Mouse (Mus musculus) heart, postnatal 10 days (tissue): ENCODE data around the gene Cryba4. TPM values are rescaled to one million over a fixed set of nuclear protein-coding genes. Genes with fewer than 3 reads are reported as not detected.

Experiments used
- DNase-seq, 2 experiments: peaks; one replicate each; pipeline ENCODE4 v3.0.0; 2021
- intact Hi-C: fragments of 180-260 bp; cut with DNase I; formaldehyde crosslinking; loops from one replicate; pipeline ENCODE4 v1.15.1; 2025
- total RNA-seq, 2 experiments: library from RNA; stranded (reverse); gene quantifications; 2 replicates each; pipeline ENCODE4 v1.2.3; 2021

Cryba4 gene
- total RNA-seq, 2 experiments from 2014 or later: 3.1 to 3.2 TPM

- intact Hi-C loops: loop anchor here (1.0 to 2.0 kb wide), 5 partner anchors 34 to 189 kb away; partner anchors contain the start of gene Tfip11
- DNase-seq: peak; percentile 91 to 95
Measured at GRCm38 (mm10) chr5:112240761-112241160, 11.6 kb downstream of the Cryba4 start.

- intact Hi-C loops: no loop called here
- DNase-seq: no peak
Measured at GRCm38 (mm10) chr5:112238781-112239482, 13.4 kb downstream of the Cryba4 start.

- no peak for DNase-seq
- intact Hi-C loops: no loop called here
Measured at GRCm38 (mm10) chr5:112237866-112238570, 14.3 kb downstream of the Cryba4 start.

GRCm38 (mm10) chr5:112237439-112237838, 14.9 kb downstream of the Cryba4 start:
- no peak for DNase-seq
- intact Hi-C loops: no loop called here

- DNase-seq: no peak
- intact Hi-C loops: no loop called here
Measured at GRCm38 (mm10) chr5:112236631-112237030, 15.7 kb downstream of the Cryba4 start.

- DNase-seq: no peak
- intact Hi-C loops: no loop called here
Measured at GRCm38 (mm10) chr5:112235806-112236205, 16.5 kb downstream of the Cryba4 start.

- DNase-seq: no peak
- intact Hi-C loops: no loop called here
Measured at GRCm38 (mm10) chr5:112228240-112229076, 23.9 kb downstream of the Cryba4 start.

- DNase-seq: no peak
- intact Hi-C loops: no loop called here
Measured at GRCm38 (mm10) chr5:112227898-112228239, 24.4 kb downstream of the Cryba4 start.

- intact Hi-C loops: no loop called here
- no peak for DNase-seq
Measured at GRCm38 (mm10) chr5:112227354-112227753, 25.0 kb downstream of the Cryba4 start.

- intact Hi-C loops: no loop called here
- DNase-seq: no peak
Measured at GRCm38 (mm10) chr5:112225591-112225990, 26.7 kb downstream of the Cryba4 start.

- DNase-seq: no peak
- intact Hi-C loops: no loop called here
Measured at GRCm38 (mm10) chr5:112220203-112220602, 32.1 kb downstream of the Cryba4 start.

- intact Hi-C loops: no loop called here
- DNase-seq: no peak
Measured at GRCm38 (mm10) chr5:112219398-112219797, 32.9 kb downstream of the Cryba4 start.

GRCm38 (mm10) chr5:112218679-112219078, 33.6 kb downstream of the Cryba4 start:
- DNase-seq: no peak
- intact Hi-C loops: no loop called here

GRCm38 (mm10) chr5:112217031-112217430, 35.3 kb downstream of the Cryba4 start:
- DNase-seq: no peak
- intact Hi-C loops: no loop called here

GRCm38 (mm10) chr5:112216335-112216734, 36.0 kb downstream of the Cryba4 start:
- intact Hi-C loops: no loop called here
- no peak for DNase-seq

- intact Hi-C loops: loop anchor here (2.0 kb wide), 1 partner anchor 213 kb away; no protein-coding TSS in a partner anchor
- DNase-seq: peak; percentile 32 to 52
Measured at GRCm38 (mm10) chr5:112215801-112216251, 36.5 kb downstream of the Cryba4 start.

- intact Hi-C loops: loop anchor here (2.0 kb wide), 1 partner anchor 213 kb away; no protein-coding TSS in a partner anchor
- no peak for DNase-seq
Measured at GRCm38 (mm10) chr5:112215291-112215751, 37.0 kb downstream of the Cryba4 start.

- intact Hi-C loops: loop anchor here (2.0 kb wide), 1 partner anchor 214 kb away; no protein-coding TSS in a partner anchor
- peak; percentile 64 to 78 for DNase-seq
Measured at GRCm38 (mm10) chr5:112214419-112214818, 37.9 kb downstream of the Cryba4 start.

GRCm38 (mm10) chr5:112213331-112214240, 38.7 kb downstream of the Cryba4 start:
- no peak for DNase-seq
- intact Hi-C loops: loop anchor here (2.0 kb wide), 1 partner anchor 215 kb away; no protein-coding TSS in a partner anchor
